Mouse (Mus musculus) brain, embryonic 14.5 days (tissue): ENCODE results near the gene Nid1.

Source experiments
- CTCF ChIP-seq: fragments of 200-500 bp; IDR thresholded peaks from 2 replicates; pipeline ENCODE4 v1.5.1; 2012; ENCODE audit warnings: inconsistent platforms, mild to moderate bottlenecking, moderate library complexity, borderline replicate concordance; ENCODE audit not compliant: insufficient read depth, insufficient read length; ENCODE audit errors: extremely low read depth
- POLR2A ChIP-seq: fragments of 200-500 bp; IDR thresholded peaks from 2 replicates; pipeline ENCODE4 v1.6.1; 2012; ENCODE audit warnings: mild to moderate bottlenecking, inconsistent platforms, borderline replicate concordance; ENCODE audit not compliant: poor library complexity, insufficient read depth, insufficient read length, severe bottlenecking; ENCODE audit errors: extremely low read depth

- TF ChIP-seq CTCF, result no peak
- TF ChIP-seq POLR2A, result no peak
Measured at GRCm38 (mm10) chr13:13502406-13502805, 65.1 kb downstream of the Nid1 start.
